Mouse (Mus musculus) spleen, adult 2 months (tissue): ENCODE data around the gene Zfp326. TPM values are rescaled to one million over a fixed set of nuclear protein-coding genes. Genes with fewer than 3 reads are reported as not detected.

ENCODE experiments used
- DNase-seq, 2 experiments: peaks; one replicate each; pipeline versions ENCODE4 v3.0.0 to v3.0.0-alpha.2; 2012 to 2021; ENCODE audit warnings: low spot score in 2 of 2, low read depth in 1 of 2
- H3K27ac ChIP-seq: fragments of 200-500 bp; 2 replicates; pipeline ENCODE4 v1.5.1; 2012; ENCODE audit warnings: low read length, inconsistent platforms; ENCODE audit not compliant: insufficient read depth
- H3K27me3 ChIP-seq: fragments of 200-500 bp; 2 replicates; pipeline ENCODE4 v1.6.1; 2012; ENCODE audit warnings: mild to moderate bottlenecking, moderate library complexity, low read length, inconsistent platforms; ENCODE audit not compliant: control insufficient read depth, insufficient read depth
- H3K36me3 ChIP-seq: fragments of 200-500 bp; 2 replicates; pipeline ENCODE4 v1.6.1; 2012; ENCODE audit warnings: mild to moderate bottlenecking, low read length, inconsistent platforms; ENCODE audit not compliant: control insufficient read depth, insufficient read depth
- H3K4me1 ChIP-seq: fragments of 200-500 bp; 2 replicates; pipeline ENCODE4 v1.6.1; 2011; ENCODE audit warnings: inconsistent platforms; ENCODE audit not compliant: control insufficient read depth, insufficient read depth, insufficient read length
- H3K4me3 ChIP-seq: fragments of 200-500 bp; 2 replicates; pipeline ENCODE4 v1.5.1; 2011; ENCODE audit warnings: mild to moderate bottlenecking, inconsistent platforms; ENCODE audit not compliant: insufficient read depth, insufficient read length; ENCODE audit errors: extremely low read depth
- CTCF ChIP-seq: fragments of 200-500 bp; IDR thresholded peaks from 2 replicates; pipeline ENCODE4 v1.5.1; 2011; ENCODE audit warnings: mild to moderate bottlenecking, inconsistent platforms; ENCODE audit not compliant: insufficient read depth, insufficient read length, insufficient replicate concordance; ENCODE audit errors: extremely low read depth
- POLR2A ChIP-seq: fragments of 200-500 bp; IDR thresholded peaks from 2 replicates; pipeline ENCODE4 v1.6.1; 2011; ENCODE audit warnings: low read depth, low read length, inconsistent platforms
- WGBS: fragments of 180-500 bp; shearing (Covaris S2); methylation state at CpG from one replicate; pipeline ENCODE4 v1.1.7; 2018; 5-methylcytosine and 5-hydroxymethylcytosine counted together
- polyA plus RNA-seq: library from polyadenylated mRNA; depleted of rRNA; stranded (reverse); fragments of >200 nt; gene quantifications from 2 replicates; pipeline ENCODE4 v1.2.3, GENCODE M21; 2012

Zfp326 gene
- polyA plus RNA-seq, 1 experiment: 6.2 TPM

- Histone ChIP-seq H3K4me3 (no peak overlapping the region), H3K27ac (no peak overlapping the region), H3K4me1 (no peaks in the 10 kb centered on the region), H3K36me3 (peaks cover 11% of the 10 kb centered on the region; the same call in 1 of the 2 replicates), H3K27me3 (no peaks in the 10 kb centered on the region)
- WGBS: 94% methylated on average over 3 of the region's 3 CpGs
- TF ChIP-seq CTCF: no peak
- TF ChIP-seq POLR2A: no peak
- DNase-seq: no peak
Observed at GRCm38 (mm10) chr5:105917398-105917797, 41.0 kb downstream of the Zfp326 start.

- H3K4me3 ChIP-seq: no peak overlapping the region
- peaks cover 8% of the 10 kb centered on the region; the same call in 1 of the 2 replicates for H3K36me3 ChIP-seq
- TF ChIP-seq POLR2A: no peak
- TF ChIP-seq CTCF: peak; percentile 30; the same call in 1 of the 2 replicates
- H3K4me1 ChIP-seq: no peaks in the 10 kb centered on the region
- H3K27me3 ChIP-seq: no peaks in the 10 kb centered on the region
- WGBS: 89% methylated on average over 6 of the region's 6 CpGs
- no peak for DNase-seq
- H3K27ac ChIP-seq: no peak overlapping the region
Observed at GRCm38 (mm10) chr5:105918289-105918688, 41.9 kb downstream of the Zfp326 start.

GRCm38 (mm10) chr5:105922818-105923487, 46.6 kb downstream of the Zfp326 start:
- TF ChIP-seq CTCF: no peak
- H3K27me3 ChIP-seq: no peaks in the 10 kb centered on the region
- no peak for DNase-seq
- H3K36me3 ChIP-seq: no peaks in the 10 kb centered on the region
- WGBS: 90% methylated on average over 12 of the region's 12 CpGs
- H3K4me1 ChIP-seq: no peaks in the 10 kb centered on the region
- no peak overlapping the region for H3K27ac ChIP-seq
- no peak overlapping the region for H3K4me3 ChIP-seq

GRCm38 (mm10) chr5:105924347-105924746, 48.0 kb downstream of the Zfp326 start:
- H3K36me3 ChIP-seq: no peaks in the 10 kb centered on the region
- H3K4me3 ChIP-seq: no peak overlapping the region
- H3K27me3 ChIP-seq: no peaks in the 10 kb centered on the region
- DNase-seq: no peak
- 91% methylated on average over 8 of the region's 8 CpGs for WGBS
- no peaks in the 10 kb centered on the region for H3K4me1 ChIP-seq
- no peak overlapping the region for H3K27ac ChIP-seq
- no peak for TF ChIP-seq POLR2A
- no peak for TF ChIP-seq CTCF

- TF ChIP-seq POLR2A (no peak), CTCF (no peak)
- no peak for DNase-seq
- Histone ChIP-seq H3K4me1 (no peaks in the 10 kb centered on the region), H3K4me3 (no peak overlapping the region), H3K36me3 (no peaks in the 10 kb centered on the region), H3K27me3 (no peaks in the 10 kb centered on the region), H3K27ac (no peak overlapping the region)
- WGBS: 72% methylated on average over 14 of the region's 14 CpGs
Observed at GRCm38 (mm10) chr5:105925568-105926255, 49.3 kb downstream of the Zfp326 start.

GRCm38 (mm10) chr5:105930282-105930681, 53.9 kb downstream of the Zfp326 start:
- H3K4me1 ChIP-seq: no peaks in the 10 kb centered on the region
- DNase-seq: peak in 1 of 2 experiments; percentile 4
- 34% methylated on average over 3 of the region's 3 CpGs for WGBS
- H3K4me3 ChIP-seq: no peak overlapping the region
- no peak overlapping the region for H3K27ac ChIP-seq
- H3K36me3 ChIP-seq: no peaks in the 10 kb centered on the region
- H3K27me3 ChIP-seq: no peaks in the 10 kb centered on the region
- TF ChIP-seq CTCF: peak; percentile 38; the same call in 1 of the 2 replicates
- no peak for TF ChIP-seq POLR2A

- H3K27me3 ChIP-seq: no peaks in the 10 kb centered on the region
- no peaks in the 10 kb centered on the region for H3K36me3 ChIP-seq
- DNase-seq: no peak
- H3K27ac ChIP-seq: no peak overlapping the region
- WGBS: 96% methylated on average over 1 of the region's 1 CpGs
- no peak for TF ChIP-seq POLR2A
- no peaks in the 10 kb centered on the region for H3K4me1 ChIP-seq
- no peak overlapping the region for H3K4me3 ChIP-seq
Observed at GRCm38 (mm10) chr5:105932392-105932791, 56.0 kb downstream of the Zfp326 start.
